Mouse (Mus musculus) activated CD4-positive, CD25-positive, alpha-beta regulatory T cell, adult 9 weeks (primary cell): ENCODE measurements around the gene F11r. TPM values are rescaled to one million over a fixed set of nuclear protein-coding genes. Genes with fewer than 3 reads are reported as not detected.

ENCODE experiments used
- polyA plus RNA-seq: library from polyadenylated mRNA; unstranded; fragments of 100-300 nt; shearing (Covaris generic); gene quantifications from one replicate; pipeline ENCODE4 v1.2.1, GENCODE M21; 2017

F11r gene
- polyA plus RNA-seq, result 0.40 TPM

DNA sequence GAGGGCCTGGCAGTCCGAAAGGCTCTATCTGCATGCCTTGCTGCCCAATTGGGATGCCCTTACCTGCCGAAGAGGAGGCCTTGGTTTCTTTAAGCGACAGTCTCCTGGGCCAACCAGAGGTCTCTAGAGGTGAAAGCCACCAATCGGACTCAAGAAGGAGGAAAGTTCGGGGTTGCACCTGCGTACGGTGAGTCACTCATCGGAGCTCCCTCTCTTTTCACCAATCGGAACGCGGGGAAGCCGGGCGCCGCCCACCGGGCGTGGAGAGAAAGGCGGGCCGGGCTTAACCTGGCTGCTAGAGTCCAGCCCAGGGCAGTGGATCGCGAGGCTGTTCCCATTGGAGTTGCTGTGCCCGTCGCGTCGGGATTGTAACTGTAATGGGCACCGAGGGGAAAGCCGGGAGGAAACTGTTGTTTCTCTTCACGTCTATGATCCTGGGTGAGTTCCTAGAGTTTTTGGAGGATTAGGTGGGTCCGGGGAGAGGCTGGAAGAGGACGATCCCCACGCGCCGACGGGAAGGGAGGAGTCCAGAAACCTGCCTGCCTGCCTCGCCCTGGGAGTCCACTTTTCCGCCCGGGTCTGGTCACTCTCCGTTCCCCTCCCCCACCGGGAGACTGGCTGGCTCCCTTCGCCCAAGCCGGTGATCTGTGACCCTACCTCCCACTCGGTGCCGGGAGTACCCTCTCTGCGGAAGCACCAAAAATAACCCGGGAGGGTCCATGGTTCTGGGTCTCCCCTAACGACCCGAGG lies at the start of gene F11r:
Gene F11r (plus strand): TSS at position 272 of the 750 bp plus-strand sequence.

GRCm38 (mm10) chr1:171388376-171389102 lies 48.8 kb upstream of the F11r start, which contains the start of gene Arhgap30:
Gene Arhgap30 (plus strand): TSS chr1:171388954.

GRCm38 (mm10) chr1:171410947-171411484 lies 26.3 kb upstream of the F11r start, which contains the start of gene Usf1:
Gene Usf1 (plus strand): TSS chr1:171411313.

GRCm38 (mm10) chr1:171418660-171419059 lies 18.7 kb upstream of the F11r start, which contains the start of gene Tstd1:
Gene Tstd1 (plus strand): TSS chr1:171418872.

GRCm38 (mm10) chr1:171503250-171503591 lies 65.9 kb downstream of the F11r start, which contains the start of gene Alyref2:
Gene Alyref2 (plus strand): TSS chr1:171503478.

Other genes starting within 250 kb of the F11r start
- not detected for gene Pcp4l1, start 241.3 kb upstream of the F11r start, polyA plus RNA-seq
- gene Nr1i3, start 223.6 kb upstream of the F11r start, polyA plus RNA-seq, result 0.38 TPM
- gene Tomm40l, start 215.0 kb upstream of the F11r start, polyA plus RNA-seq, result 38.8 TPM
- not detected for gene Apoa2, start 212.5 kb upstream of the F11r start, polyA plus RNA-seq
- gene Fcer1g, start 203.2 kb upstream of the F11r start, polyA plus RNA-seq, result 10.2 TPM
- not detected for gene Adamts4, start 187.1 kb upstream of the F11r start, polyA plus RNA-seq
- 185 TPM for gene Ndufs2, start 186.1 kb upstream of the F11r start, polyA plus RNA-seq
- 44.0 TPM for gene B4galt3, start 167.2 kb upstream of the F11r start, polyA plus RNA-seq
- gene Ppox, start 156.3 kb upstream of the F11r start, polyA plus RNA-seq, result 71.0 TPM
- gene Usp21, start 149.5 kb upstream of the F11r start, polyA plus RNA-seq, result 63.3 TPM
- gene Ufc1, start 142.5 kb upstream of the F11r start, polyA plus RNA-seq, result 67.8 TPM
- 41.6 TPM for gene Dedd, start 108.4 kb upstream of the F11r start, polyA plus RNA-seq
- gene Nit1, start 91.9 kb upstream of the F11r start, polyA plus RNA-seq, result 57.0 TPM
- 113 TPM for gene Pfdn2, start 91.9 kb upstream of the F11r start, polyA plus RNA-seq
- gene Klhdc9, start 76.7 kb upstream of the F11r start, polyA plus RNA-seq, result 0.24 TPM
- gene Nectin4, start 67.4 kb upstream of the F11r start, polyA plus RNA-seq, result 0.17 TPM
- 268 TPM for gene Arhgap30, start 48.6 kb upstream of the F11r start, polyA plus RNA-seq
- 97.6 TPM for gene Usf1, start 26.2 kb upstream of the F11r start, polyA plus RNA-seq
- gene Tstd1, start 18.7 kb upstream of the F11r start, polyA plus RNA-seq, result 4.0 TPM
- 9.2 TPM for gene Alyref2, start 65.9 kb downstream of the F11r start, polyA plus RNA-seq
- gene Itln1, start 97.8 kb downstream of the F11r start, polyA plus RNA-seq, result not detected
- 0.35 TPM for gene Cd244a, start 121.7 kb downstream of the F11r start, polyA plus RNA-seq
- gene Ly9, start 169.9 kb downstream of the F11r start, polyA plus RNA-seq, result 179 TPM
- gene Slamf7, start 215.5 kb downstream of the F11r start, polyA plus RNA-seq, result 17.1 TPM
- 555 TPM for gene Cd48, start 244.5 kb downstream of the F11r start, polyA plus RNA-seq